Mouse (Mus musculus): Measurements from ENCODE around the gene Arl2.
A peak's percentile ranks its signal among the peaks of the same experiment; 100 is the strongest.

The Arl2 gene

GRCm38 (mm10) chr19:6126789-6127580, 14.4 kb downstream of the Arl2 start:
- no peak for ATAC-seq (ENCODE audit: low TSS enrichment)

DNA sequence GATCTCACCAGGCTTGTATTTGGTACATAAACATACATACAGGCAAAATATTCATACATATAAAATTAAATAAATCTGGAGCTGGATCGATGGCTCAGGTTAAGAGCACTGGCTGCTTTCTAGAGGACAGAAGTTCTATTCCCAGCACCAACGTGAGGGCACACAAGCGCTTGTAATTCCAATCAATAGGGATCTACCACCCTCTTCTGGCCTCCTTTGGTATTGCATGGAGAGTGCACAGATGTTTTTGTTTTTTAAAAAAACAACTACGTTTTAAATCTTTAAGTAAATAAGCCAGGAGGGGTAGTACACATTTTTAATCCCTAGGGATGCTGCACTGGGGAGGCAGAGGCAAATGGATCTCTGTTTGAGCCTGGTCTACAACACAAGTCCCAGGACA, 15.1 kb downstream of the Arl2 start:
- no peak for ATAC-seq (ENCODE audit: low TSS enrichment)

DNA sequence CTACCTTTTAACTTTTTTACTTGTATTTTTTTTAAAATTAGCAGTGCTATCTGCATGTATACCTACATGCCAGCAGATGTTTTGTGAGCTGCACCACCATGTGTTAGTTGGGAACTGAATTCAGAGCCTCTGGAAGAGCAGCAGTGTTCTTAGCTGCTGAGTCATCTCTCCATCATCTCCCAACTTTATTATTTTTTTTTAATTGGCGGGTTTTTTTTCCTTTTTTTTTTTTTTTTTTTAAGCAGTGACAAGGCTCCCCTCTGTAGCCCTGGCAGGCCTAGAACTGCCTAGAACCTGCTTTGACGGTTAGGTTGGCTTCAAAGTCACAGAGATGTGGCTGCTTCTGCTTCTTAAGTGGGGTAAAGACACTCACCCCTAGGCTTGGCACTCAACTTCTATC, 16.4 kb downstream of the Arl2 start:
- no peak for ATAC-seq (ENCODE audit: low TSS enrichment)

DNA sequence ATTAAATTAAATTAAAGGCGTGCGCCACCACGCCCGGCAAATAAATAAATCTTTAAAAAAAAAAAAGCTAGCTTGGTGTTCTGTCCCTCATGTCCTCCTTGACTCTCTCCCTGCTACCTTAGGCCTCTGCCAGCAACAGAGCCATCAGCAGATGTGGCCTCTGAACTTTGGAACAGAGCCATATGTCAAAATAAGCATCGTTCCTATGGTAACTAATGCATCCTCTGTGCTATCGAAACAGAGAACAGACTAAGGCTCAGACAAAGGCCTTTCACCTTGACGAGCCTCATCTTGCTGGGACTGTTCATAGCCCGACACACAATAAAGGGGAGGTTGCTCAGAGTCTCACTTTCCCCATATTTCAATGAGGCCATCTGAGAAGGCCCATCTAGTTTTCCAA, 18.0 kb downstream of the Arl2 start:
- ATAC-seq (ENCODE audit: low TSS enrichment) = no peak

- no peak for ATAC-seq (ENCODE audit: low TSS enrichment)
These were observed 19.6 kb downstream of the Arl2 start for GRCm38 (mm10) chr19:6121761-6122160.

GRCm38 (mm10) chr19:6118677-6119185, 22.6 kb downstream of the Arl2 start:
- no peak for ATAC-seq (ENCODE audit: low TSS enrichment)

GRCm38 (mm10) chr19:6117986-6118676, 23.2 kb downstream of the Arl2 start, which contains the start of gene Sac3d1:
Gene Sac3d1, minus strand, starts transcription at chr19:6118650.
- ATAC-seq (ENCODE audit: low TSS enrichment) = peak; percentile 81

DNA sequence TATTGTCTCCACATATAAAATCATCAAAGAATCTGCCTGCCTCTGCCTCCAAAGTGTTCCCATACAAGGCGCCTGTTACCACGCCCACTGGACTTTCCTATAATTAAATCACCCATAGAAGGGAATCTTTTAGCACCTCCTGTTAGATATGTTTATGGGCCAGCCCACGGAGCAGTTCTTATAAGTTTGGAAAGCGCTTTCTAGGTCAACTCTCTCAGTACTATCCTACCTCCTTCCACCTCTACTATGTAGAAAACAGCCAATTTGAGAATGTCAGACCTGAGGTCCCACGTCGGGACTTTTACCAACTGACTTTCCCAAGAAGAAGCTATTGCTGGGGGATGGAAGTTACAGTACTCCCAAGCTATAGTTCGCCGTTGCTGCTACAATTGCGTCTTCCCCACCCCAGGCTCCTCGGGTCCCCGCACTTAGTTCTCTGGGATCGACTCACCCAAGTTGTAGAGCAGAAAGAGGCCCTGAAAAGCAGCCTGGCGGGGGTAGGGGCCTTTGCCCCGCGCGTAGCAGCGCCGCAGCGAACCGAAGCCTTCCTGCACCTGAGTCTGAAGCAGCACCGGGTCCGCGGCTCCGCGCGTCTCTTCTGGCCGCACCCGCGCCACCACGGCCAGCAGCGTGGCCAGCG, 23.9 kb downstream of the Arl2 start:
- ATAC-seq (ENCODE audit: low TSS enrichment) = peak; percentile 21; the same call in 1 of the 2 replicates

- ATAC-seq (ENCODE audit: low TSS enrichment) = peak; percentile 31; the same call in 1 of the 2 replicates
These were observed 25.1 kb downstream of the Arl2 start for GRCm38 (mm10) chr19:6116113-6116850.

- no peak for ATAC-seq (ENCODE audit: low TSS enrichment)
These were observed 28.2 kb downstream of the Arl2 start for GRCm38 (mm10) chr19:6113116-6113515.

DNA sequence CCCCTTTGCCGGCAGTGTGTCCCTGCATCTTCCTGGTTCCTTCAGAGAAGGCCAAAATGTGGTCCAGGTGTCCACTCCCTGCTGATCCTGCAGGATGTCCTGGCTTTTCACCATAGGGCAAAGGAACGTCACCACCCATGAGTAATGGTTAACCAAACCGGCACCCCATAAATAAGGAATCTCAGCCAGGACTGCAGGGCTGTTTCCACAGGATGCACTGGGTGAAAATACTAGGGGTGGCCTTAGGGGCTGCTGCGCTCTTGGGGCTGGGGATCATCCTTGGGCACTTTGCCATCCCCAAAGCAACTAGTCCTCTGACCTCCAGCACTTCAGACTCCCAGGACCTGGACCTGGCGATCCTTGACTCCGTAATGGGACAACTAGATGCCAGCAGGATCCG, 35.8 kb downstream of the Arl2 start, which contains the start of gene Naaladl1:
Gene Naaladl1 (plus strand): TSS at position 197 of the 400 bp plus-strand sequence.
- ATAC-seq (ENCODE audit: low TSS enrichment) = no peak

DNA sequence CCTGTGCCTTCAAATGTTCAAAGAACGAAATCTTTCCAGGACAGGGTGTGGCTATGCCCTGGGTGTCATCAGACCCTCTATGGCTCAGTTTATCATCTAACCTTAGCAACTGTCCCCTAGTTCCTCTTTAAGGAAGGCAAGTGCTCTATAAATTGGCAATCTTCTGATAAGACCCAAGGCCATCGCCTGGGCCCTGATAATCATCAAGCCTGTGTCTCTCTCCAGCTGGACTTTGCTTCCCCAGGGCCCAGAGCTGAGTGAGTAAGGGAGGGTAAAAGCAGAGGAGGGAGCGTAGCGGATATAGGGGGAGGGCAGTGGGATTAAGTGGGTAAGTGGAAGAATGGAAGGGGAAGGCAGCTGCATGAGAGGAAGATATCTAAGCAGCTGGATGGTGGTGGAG, 36.9 kb downstream of the Arl2 start:
- ATAC-seq (ENCODE audit: low TSS enrichment) = no peak

- no peak for ATAC-seq (ENCODE audit: low TSS enrichment)
These were observed 39.0 kb downstream of the Arl2 start for GRCm38 (mm10) chr19:6102169-6102853.

DNA sequence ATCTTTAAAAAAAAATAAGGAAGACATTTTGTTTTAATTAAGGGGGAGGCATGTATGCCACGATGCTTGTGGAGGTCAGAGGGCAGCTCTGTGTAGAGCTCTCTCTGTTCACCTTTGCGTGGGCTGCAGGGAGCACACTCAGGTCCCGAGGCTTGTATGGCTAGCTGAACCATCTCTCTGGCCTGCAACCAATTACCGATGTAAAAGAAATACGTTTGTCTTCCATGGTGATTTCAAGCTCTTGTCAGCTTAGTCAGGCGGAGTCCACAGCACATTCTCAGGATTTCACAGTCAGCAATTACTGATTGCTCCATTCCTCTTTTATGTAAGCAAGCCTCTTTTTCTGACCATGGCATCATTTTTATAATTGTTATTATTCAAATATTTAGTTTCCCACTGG, 40.2 kb downstream of the Arl2 start:
- ATAC-seq (ENCODE audit: low TSS enrichment) = no peak

- ATAC-seq (ENCODE audit: low TSS enrichment) = no peak
These were observed 43.5 kb downstream of the Arl2 start for GRCm38 (mm10) chr19:6097847-6098246.

DNA sequence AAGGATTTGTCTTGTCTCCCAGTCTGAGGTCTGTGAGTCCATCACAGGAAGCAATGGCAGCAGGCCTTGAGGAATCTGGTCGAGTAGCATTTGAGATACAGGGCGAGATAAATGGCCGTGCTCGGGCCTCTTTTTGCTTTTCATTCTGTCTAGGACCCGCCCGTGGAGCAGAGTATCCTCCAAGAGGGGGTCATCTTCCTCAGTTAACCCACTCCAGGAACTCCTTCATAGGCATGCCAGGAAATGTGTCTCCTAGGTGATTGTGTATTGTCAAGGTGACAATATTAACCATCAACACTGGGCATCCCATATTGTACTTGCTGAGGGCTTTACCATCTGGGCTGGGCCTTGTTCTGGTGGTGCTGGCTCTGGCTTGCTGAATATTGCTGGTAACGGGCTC, 47.2 kb downstream of the Arl2 start, which contains the start of gene AC131692.1:
Gene AC131692.1 (plus strand): TSS at position 301 of the 400 bp plus-strand sequence.
- no peak for ATAC-seq (ENCODE audit: low TSS enrichment)

- no peak for ATAC-seq (ENCODE audit: low TSS enrichment)
These were observed 52.5 kb downstream of the Arl2 start for GRCm38 (mm10) chr19:6088841-6089240.

DNA sequence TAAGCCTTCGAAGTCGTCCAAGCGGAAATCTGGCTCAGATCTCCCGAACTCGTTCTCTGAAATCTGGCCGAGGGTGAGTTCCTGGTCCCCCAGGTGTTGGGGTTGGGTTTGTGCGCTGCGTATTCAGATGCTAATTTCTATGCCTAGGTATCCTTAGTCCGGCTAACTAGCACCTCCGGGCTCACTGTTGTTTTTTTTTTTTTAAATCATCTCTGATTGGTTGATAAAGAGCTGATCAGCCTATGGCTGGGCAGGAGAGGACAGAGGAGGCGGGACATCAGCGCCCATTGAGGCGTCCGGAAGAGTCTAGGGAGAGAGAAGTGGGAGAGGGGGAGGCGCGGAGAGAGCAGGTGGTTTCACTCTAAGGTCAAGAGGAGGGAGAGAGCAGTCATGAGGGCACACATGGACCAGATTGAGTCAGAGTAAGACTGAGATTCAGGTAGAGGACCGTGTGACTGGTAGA, 55.9 kb downstream of the Arl2 start:
- ATAC-seq (ENCODE audit: low TSS enrichment) = no peak; the same call in 1 of the 2 replicates

DNA sequence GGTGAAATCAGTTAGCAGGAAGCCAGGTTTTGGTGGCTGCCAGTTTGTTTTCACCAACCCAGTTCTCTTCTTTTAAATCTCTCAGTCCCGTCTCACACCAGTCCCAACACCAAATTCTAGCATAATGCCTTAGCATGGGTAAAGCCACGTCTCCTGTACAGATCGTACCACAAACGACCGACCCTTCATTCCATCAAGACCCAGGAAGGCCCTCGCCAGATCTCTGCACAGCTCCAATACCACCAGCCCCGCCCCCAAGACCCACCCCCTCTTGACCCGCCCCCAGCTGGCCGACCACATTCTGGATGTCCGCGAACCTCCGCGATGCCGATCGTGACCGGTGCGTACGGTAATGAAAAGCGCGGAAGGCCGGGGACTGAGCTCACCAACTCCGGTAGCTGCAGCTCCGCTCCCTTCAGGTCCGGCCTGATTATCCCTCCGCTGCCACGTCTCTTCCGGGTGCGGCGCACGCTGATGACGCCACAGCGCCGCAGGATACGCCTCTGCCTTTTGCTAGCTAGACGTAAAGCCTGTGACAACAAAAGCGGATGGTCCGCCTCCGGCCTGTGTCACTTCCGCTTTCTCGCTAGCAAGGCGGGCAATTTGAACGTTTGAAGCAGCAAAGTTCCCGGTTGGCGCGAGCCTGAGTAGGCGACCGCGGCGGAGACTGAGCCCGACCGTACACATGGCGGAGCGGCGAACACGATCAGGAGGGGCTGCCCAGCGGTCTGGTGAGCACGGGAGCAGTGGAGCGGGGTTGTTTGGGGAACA, 56.7 kb downstream of the Arl2 start, which contains the start of the genes Zfpl1 and Cdca5:
Gene Zfpl1 (minus strand): TSS at position 479 of the 771 bp plus-strand sequence.
Gene Cdca5 (plus strand): TSS at position 506 of the 771 bp plus-strand sequence.
- ATAC-seq (ENCODE audit: low TSS enrichment) = peak; percentile 92
